Mouse (Mus musculus): ENCODE measurements at regions not wholly inside any gene's neighbourhood (a gene's known extent, or its start where the extent isn't known, plus 50 kb on each side); places are given as distances from the start of the nearest gene placed in this dataset.

- in situ Hi-C loops (cut with MboI, MseI) = loop anchor here (5.0 kb wide), 1 partner anchor 89 kb away; no protein-coding TSS in a partner anchor
These were observed 69.8 kb upstream of the Pax2 start for GRCm38 (mm10) chr19:44686061-44686460.

DNA sequence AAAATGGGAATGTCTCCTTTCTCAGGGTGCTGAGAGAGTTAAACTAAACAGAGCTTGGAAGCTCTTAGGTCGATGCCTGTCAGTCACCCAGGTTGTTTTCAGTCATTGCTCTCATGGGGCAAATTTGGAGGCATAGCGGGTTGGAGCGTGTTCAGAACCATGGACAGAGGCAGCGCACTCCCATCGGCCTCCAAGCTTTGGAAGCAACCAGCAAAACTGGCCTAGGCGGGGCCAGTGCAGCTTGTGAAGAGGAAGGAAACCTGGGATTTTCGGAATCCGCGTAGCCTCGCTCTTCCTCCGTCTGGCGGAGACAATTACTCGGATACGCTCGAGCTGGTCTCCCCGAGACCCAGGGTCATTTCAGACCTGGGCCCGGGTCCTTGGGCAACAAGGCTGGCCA lies 63.4 kb upstream of the Pax2 start:
- in situ Hi-C loops (cut with MboI, MseI) = no loop called here

GRCm38 (mm10) chr19:44692816-44693215 lies 63.0 kb upstream of the Pax2 start:
- in situ Hi-C loops (cut with MboI, MseI) = no loop called here

- in situ Hi-C loops (cut with MboI, MseI) = no loop called here
These were observed 60.5 kb upstream of the Pax2 start for GRCm38 (mm10) chr19:44695331-44695730.

GRCm38 (mm10) chr19:44696059-44696712 lies 59.7 kb upstream of the Pax2 start:
- in situ Hi-C loops (cut with MboI, MseI) = no loop called here

- in situ Hi-C loops (cut with MboI, MseI) = no loop called here
These were observed 59.1 kb upstream of the Pax2 start for GRCm38 (mm10) chr19:44696773-44697172.

- in situ Hi-C loops (cut with MboI, MseI) = no loop called here
These were observed 57.2 kb upstream of the Pax2 start for GRCm38 (mm10) chr19:44698382-44699256.

Data from T-helper 2 cell (primary cell).